Mouse (Mus musculus): ENCODE measurements around the gene Fam107b. TPM values are rescaled to one million over a fixed set of nuclear protein-coding genes. Genes with fewer than 3 reads are reported as not detected.

Gene Fam107b
- total RNA-seq, 1 experiment from 2014 or later: 778 TPM

- ATAC-seq (replicated peaks; ENCODE audit: insufficient number of reproducible peaks, low FRiP score, low TSS enrichment, poor library complexity, severe bottlenecking): no peak
Observed at GRCm38 (mm10) chr2:3796543-3796942, 226.3 kb downstream of the Fam107b start.

GRCm38 (mm10) chr2:3799767-3800554 is 229.7 kb downstream of the Fam107b start:
- ATAC-seq (replicated peaks; ENCODE audit: insufficient number of reproducible peaks, low FRiP score, low TSS enrichment, poor library complexity, severe bottlenecking): peak; percentile 62

DNA sequence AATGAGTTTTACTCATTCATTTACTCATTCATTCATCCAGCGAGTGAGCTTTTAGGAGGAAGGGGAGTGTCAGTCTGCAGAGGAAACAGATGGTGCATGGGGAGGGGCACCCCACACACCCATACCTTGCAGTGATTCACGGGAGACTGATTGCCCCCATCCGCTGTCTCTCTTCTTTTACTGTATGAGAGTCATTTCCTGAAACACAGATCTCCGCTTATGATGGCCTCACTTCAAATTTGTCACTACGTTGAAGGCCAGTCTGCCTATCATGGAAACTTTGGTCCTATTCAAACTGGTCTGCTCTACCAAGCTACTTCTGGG is 230.2 kb downstream of the Fam107b start:
- ATAC-seq (replicated peaks; ENCODE audit: insufficient number of reproducible peaks, low FRiP score, low TSS enrichment, poor library complexity, severe bottlenecking): no peak; the same call in 1 of the 2 replicates

DNA sequence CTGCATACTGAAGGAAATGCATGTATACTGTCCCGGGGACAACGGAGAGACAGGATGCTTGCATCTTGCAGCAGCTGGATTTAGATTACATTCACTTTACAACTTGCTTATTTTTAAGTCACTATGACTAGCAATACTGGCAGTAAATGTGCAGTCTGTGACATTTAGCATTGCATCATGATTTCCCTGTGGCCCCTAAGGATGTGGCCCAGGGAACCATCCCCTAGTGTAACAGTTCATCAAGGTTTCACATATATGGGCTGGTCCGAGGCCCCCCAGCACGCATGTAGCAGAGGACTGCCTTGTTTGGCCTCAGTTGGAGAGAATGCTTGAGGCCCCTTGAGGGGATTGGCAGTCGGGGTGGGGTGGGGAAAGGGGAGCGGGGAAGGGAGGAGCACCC is 235.5 kb downstream of the Fam107b start:
- no peak for ATAC-seq (replicated peaks; ENCODE audit: insufficient number of reproducible peaks, low FRiP score, low TSS enrichment, poor library complexity, severe bottlenecking)

GRCm38 (mm10) chr2:3810321-3810720 is 240.0 kb downstream of the Fam107b start:
- ATAC-seq (replicated peaks; ENCODE audit: insufficient number of reproducible peaks, low FRiP score, low TSS enrichment, poor library complexity, severe bottlenecking): peak; percentile 35; the same call in 1 of the 2 replicates

GRCm38 (mm10) chr2:3816142-3816609 is 245.9 kb downstream of the Fam107b start:
- ATAC-seq (replicated peaks; ENCODE audit: insufficient number of reproducible peaks, low FRiP score, low TSS enrichment, poor library complexity, severe bottlenecking): no peak

DNA sequence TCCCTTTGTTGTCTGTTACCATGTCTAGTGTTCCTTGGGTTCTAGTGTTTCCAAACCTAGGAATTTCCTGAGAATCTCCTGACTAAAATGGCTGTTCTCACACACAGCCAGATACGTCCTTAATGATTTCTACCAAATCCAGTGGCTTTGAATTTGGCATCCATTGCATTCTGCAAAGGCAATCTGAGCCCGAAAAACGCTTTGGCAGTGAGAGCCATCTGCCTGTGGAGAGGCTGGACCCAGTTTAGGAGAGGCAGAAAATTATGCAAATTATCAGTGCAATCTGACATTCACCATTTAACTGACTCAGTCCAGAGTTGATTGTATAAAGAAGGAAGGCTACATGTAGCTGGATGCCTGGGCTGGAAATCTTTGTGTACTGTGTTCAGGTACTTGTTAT is 247.3 kb downstream of the Fam107b start:
- no peak for ATAC-seq (replicated peaks; ENCODE audit: insufficient number of reproducible peaks, low FRiP score, low TSS enrichment, poor library complexity, severe bottlenecking)

DNA sequence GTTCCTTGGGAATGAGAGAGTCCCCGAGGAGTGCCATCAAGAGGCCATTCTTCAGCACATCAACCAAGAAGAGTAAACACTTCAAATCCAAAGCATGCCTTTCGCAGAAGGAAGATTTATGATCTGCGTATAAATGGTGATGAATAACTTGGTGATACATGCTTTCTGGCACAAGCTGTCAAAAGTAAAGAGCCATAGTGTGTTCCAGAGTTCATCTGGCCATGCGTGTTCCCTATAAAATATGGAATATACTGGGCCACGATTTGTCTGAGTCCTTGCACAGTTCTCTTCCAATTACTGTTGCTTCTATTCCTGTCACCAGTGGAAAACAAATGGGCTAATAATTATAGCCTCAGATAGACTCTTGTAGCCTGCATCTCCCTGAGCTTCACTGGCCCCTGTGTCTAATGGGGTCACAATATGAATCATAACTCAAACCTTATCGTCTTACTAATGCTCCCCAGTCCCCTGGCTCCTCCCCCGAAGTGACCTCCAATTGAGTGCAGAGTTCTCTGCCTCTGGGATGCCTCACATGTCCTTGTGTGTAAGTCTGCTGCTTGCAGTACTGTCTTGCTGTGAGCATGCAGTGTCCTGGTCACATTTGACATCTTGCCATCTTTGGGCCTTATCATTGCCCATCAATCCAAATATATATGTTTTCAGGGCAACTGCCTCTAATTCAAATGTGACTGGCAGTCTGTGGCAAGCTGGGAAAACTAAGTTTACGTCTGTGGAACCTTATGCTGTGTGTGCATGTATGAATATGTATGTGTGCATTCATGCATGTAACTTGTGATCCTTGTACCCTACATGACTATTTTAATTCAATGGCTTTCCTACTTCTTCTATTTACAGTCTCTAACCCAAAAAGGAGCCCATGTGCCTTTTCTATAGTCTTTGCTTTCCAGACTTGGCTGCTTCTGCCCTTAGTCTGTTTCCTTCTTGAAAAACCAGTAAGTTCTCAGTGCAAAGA is 252.5 kb downstream of the Fam107b start:
- no peak for ATAC-seq (replicated peaks; ENCODE audit: insufficient number of reproducible peaks, low FRiP score, low TSS enrichment, poor library complexity, severe bottlenecking)

Other genes with a start within 250 kb of the Fam107b start
- 1.8 to 9.9 TPM (median 4.4 TPM) in 3 replicates for gene Rpp38, start 237.8 kb upstream of the Fam107b start, total RNA-seq (2017)
- gene Acbd7, start 234.3 kb upstream of the Fam107b start, total RNA-seq (2017): 4.5 TPM in 1 of 3 replicates, not detected in the others
- not detected in 3 replicates for gene Olah, start 173.3 kb upstream of the Fam107b start, total RNA-seq (2017)
- 2.1 to 6.9 TPM in 2 of 3 replicates, not detected in the other for gene Meig1, start 147.8 kb upstream of the Fam107b start, total RNA-seq (2017)
- gene Dclre1c, start 146.4 kb upstream of the Fam107b start, total RNA-seq (2017): 18.0 to 38.5 TPM (median 22.6 TPM) in 3 replicates
- gene Suv39h2, start 95.5 kb upstream of the Fam107b start, total RNA-seq (2017): 0.11 to 4.4 TPM (median 0.87 TPM) in 3 replicates
- 6.8 to 13.6 TPM (median 9.7 TPM) in 3 replicates for gene Gm45902, start 57.7 kb upstream of the Fam107b start, total RNA-seq (2017)
- gene Hspa14, start 57.7 kb upstream of the Fam107b start, total RNA-seq (2017): 87.0 to 139 TPM (median 114 TPM) in 3 replicates
- gene Cdnf, start 57.5 kb upstream of the Fam107b start, total RNA-seq (2017): 0.68 TPM in 1 of 3 replicates, not detected in the others

Data from monocyte, adult 5-6 weeks (primary cell).